Mouse (Mus musculus) intestine, embryonic 14.5 days (tissue): ENCODE results near the gene Ncam2. TPM values are rescaled to one million over a fixed set of nuclear protein-coding genes. Genes with fewer than 3 reads are reported as not detected.

ENCODE experiments used
- ATAC-seq: fragments of 200-750 bp; cut with Nextera tagmentation; replicated peaks from 2 replicates; pipeline ENCODE4 v1.8.0; 2017; ENCODE audit warnings: low read depth, moderate number of reproducible peaks, moderate TSS enrichment, moderate library complexity; ENCODE audit not compliant: low FRiP score, low TSS enrichment
- DNase-seq: peaks from one replicate; pipeline ENCODE4 v3.0.0-alpha.2; 2018; ENCODE audit warnings: low spot score
- H3K27ac ChIP-seq: fragments of 300-500 bp; sonication (generic); 2 replicates; pipeline ENCODE4 v1.5.1; 2014; ENCODE audit warnings: low read depth, mild to moderate bottlenecking, control low read depth
- H3K27me3 ChIP-seq: fragments of 300-500 bp; sonication (generic); replicated peaks from 2 replicates; pipeline ENCODE4 v1.6.1; 2014; ENCODE audit warnings: low read length, control low read depth; ENCODE audit not compliant: control insufficient read depth, insufficient read depth
- H3K36me3 ChIP-seq: fragments of 300-500 bp; sonication (generic); 2 replicates; pipeline ENCODE4 v1.6.1; 2014; ENCODE audit warnings: low read length, control low read depth; ENCODE audit not compliant: control insufficient read depth, insufficient read depth
- H3K4me1 ChIP-seq: fragments of 300-500 bp; sonication (generic); replicated peaks from 2 replicates; pipeline ENCODE4 v1.6.1; 2014; ENCODE audit warnings: low read length, control low read depth, mixed read lengths; ENCODE audit not compliant: control insufficient read depth, insufficient read depth
- H3K4me2 ChIP-seq: fragments of 300-500 bp; sonication (generic); 2 replicates; pipeline ENCODE4 v1.6.1; 2014; ENCODE audit warnings: low read length
- H3K4me3 ChIP-seq: fragments of 300-500 bp; sonication (generic); 2 replicates; pipeline ENCODE4 v1.5.1; 2014; ENCODE audit warnings: low read depth, low read length, control low read depth, mixed read lengths
- H3K9ac ChIP-seq: fragments of 300-500 bp; sonication (generic); 2 replicates; pipeline ENCODE4 v1.6.1; 2014; ENCODE audit warnings: mild to moderate bottlenecking, low read length
- H3K9me3 ChIP-seq: fragments of 300-500 bp; sonication (generic); 2 replicates; pipeline ENCODE4 v1.6.1; 2016; ENCODE audit warnings: low read length, control low read depth; ENCODE audit not compliant: control insufficient read depth
- WGBS: fragments of 180-500 bp; shearing (Covaris S2); extraction: QIAGEN DNeasy Blood & Tissue Kit; methylation state at CpG from one replicate; pipeline ENCODE4 v1.1.7; 2014; 5-methylcytosine and 5-hydroxymethylcytosine counted together
- polyA plus RNA-seq: library from polyadenylated mRNA; unstranded; fragments of >200 nt; fragmentation: Nextera tagmentation; extraction: Ambion mirVana; gene quantifications from 2 replicates; pipeline ENCODE4 v1.2.1, GENCODE M21; 2014

Ncam2 gene
- polyA plus RNA-seq, 1 experiment from 2014 or later = 3.8 TPM

GRCm38 (mm10) chr16:81623776-81624175, 423.3 kb downstream of the Ncam2 start:
- Histone ChIP-seq H3K4me3 (no peak overlapping the region), H3K27me3 (no peaks in the 10 kb centered on the region), H3K9me3 (no peaks in the 10 kb centered on the region), H3K4me1 (no peaks in the 10 kb centered on the region), H3K9ac (no peak overlapping the region), H3K27ac (no peak overlapping the region), H3K36me3 (no peaks in the 10 kb centered on the region), H3K4me2 (no peak overlapping the region)
- ATAC-seq = no peak
- WGBS = 64% methylated on average over 4 of the region's 4 CpGs
- no peak for DNase-seq

- no peaks in the 10 kb centered on the region for H3K4me1 ChIP-seq
- no peak overlapping the region for H3K4me2 ChIP-seq
- H3K4me3 ChIP-seq = no peak overlapping the region
- no peaks in the 10 kb centered on the region for H3K36me3 ChIP-seq
- H3K9ac ChIP-seq = no peak overlapping the region
- no peaks in the 10 kb centered on the region for H3K9me3 ChIP-seq
- H3K27ac ChIP-seq = no peak overlapping the region
- H3K27me3 ChIP-seq = no peaks in the 10 kb centered on the region
- no peak for ATAC-seq
- 83% methylated on average over 3 of the region's 3 CpGs for WGBS
- no peak for DNase-seq
These were observed 449.8 kb downstream of the Ncam2 start for GRCm38 (mm10) chr16:81650286-81650685.

- Histone ChIP-seq H3K9ac (no peak overlapping the region), H3K27me3 (no peaks in the 10 kb centered on the region), H3K36me3 (no peaks in the 10 kb centered on the region), H3K4me1 (no peaks in the 10 kb centered on the region), H3K4me3 (no peak overlapping the region), H3K9me3 (no peaks in the 10 kb centered on the region), H3K27ac (no peak overlapping the region), H3K4me2 (no peak overlapping the region)
- no peak for ATAC-seq
- no peak for DNase-seq
- 51% methylated on average over 1 of the region's 1 CpGs for WGBS
These were observed 451.1 kb downstream of the Ncam2 start for GRCm38 (mm10) chr16:81651550-81651949.

- Histone ChIP-seq H3K27ac (no peak overlapping the region), H3K9ac (no peak overlapping the region), H3K9me3 (no peaks in the 10 kb centered on the region), H3K27me3 (no peaks in the 10 kb centered on the region), H3K4me2 (no peak overlapping the region), H3K4me3 (no peak overlapping the region), H3K4me1 (no peaks in the 10 kb centered on the region), H3K36me3 (no peaks in the 10 kb centered on the region)
- DNase-seq (no peak), ATAC-seq (no peak)
- 77% methylated on average over 2 of the region's 2 CpGs for WGBS
These were observed 456.1 kb downstream of the Ncam2 start for GRCm38 (mm10) chr16:81656550-81656949.

GRCm38 (mm10) chr16:81673866-81674265, 473.4 kb downstream of the Ncam2 start:
- no peak for DNase-seq
- H3K36me3 ChIP-seq = no peaks in the 10 kb centered on the region

GRCm38 (mm10) chr16:81675546-81675945, 475.0 kb downstream of the Ncam2 start:
- Histone ChIP-seq H3K9me3 (no peaks in the 10 kb centered on the region), H3K9ac (no peak overlapping the region), H3K4me2 (no peak overlapping the region), H3K36me3 (no peaks in the 10 kb centered on the region), H3K4me3 (no peak overlapping the region), H3K4me1 (no peaks in the 10 kb centered on the region), H3K27ac (no peak overlapping the region), H3K27me3 (no peaks in the 10 kb centered on the region)
- ATAC-seq = no peak
- WGBS = 71% methylated on average over 1 of the region's 1 CpGs
- no peak for DNase-seq

More at GRCm38 (mm10) chr16:81673866-81674265, 473.4 kb downstream of the Ncam2 start:
- no peak overlapping the region for H3K4me3 ChIP-seq
- H3K9me3 ChIP-seq = no peaks in the 10 kb centered on the region
- H3K27ac ChIP-seq = no peak overlapping the region
- no peaks in the 10 kb centered on the region for H3K4me1 ChIP-seq
- H3K9ac ChIP-seq = no peak overlapping the region
- no peaks in the 10 kb centered on the region for H3K27me3 ChIP-seq
- WGBS = 59% methylated on average over 1 of the region's 1 CpGs
- ATAC-seq = no peak
- H3K4me2 ChIP-seq = no peak overlapping the region
